Mouse (Mus musculus) liver, embryonic 14.5 days (tissue): ENCODE measurements at regions not wholly inside any gene's neighbourhood (a gene's known extent, or its start where the extent isn't known, plus 50 kb on each side); places are given as distances from the start of the nearest gene placed in this dataset.
A peak's percentile ranks its signal among the peaks of the same experiment; 100 is the strongest.

Source experiments
- ATAC-seq: fragments of 200-750 bp; cut with Nextera tagmentation; 2 replicates; pipeline ENCODE4 v1.8.0; 2017; ENCODE audit warnings: moderate number of reproducible peaks, mild to moderate bottlenecking, moderate library complexity; ENCODE audit not compliant: insufficient read depth
- DNase-seq, 3 experiments: peaks; one replicate each; pipeline ENCODE4 v3.0.0-alpha.2; 2012 to 2013; ENCODE audit warnings: low read depth in 3 of 3, low spot score in 3 of 3
- H3K27ac ChIP-seq: fragments of 300-500 bp; sonication (generic); 2 replicates; pipeline ENCODE4 v1.5.1; 2014; ENCODE audit warnings: moderate library complexity, mild to moderate bottlenecking, control low read depth, inconsistent platforms
- H3K27me3 ChIP-seq: fragments of 300-500 bp; sonication (generic); 2 replicates; pipeline ENCODE4 v1.6.1; 2014; ENCODE audit warnings: mild to moderate bottlenecking, low read length, moderate library complexity; ENCODE audit not compliant: control insufficient read depth, insufficient read depth
- H3K36me3 ChIP-seq: fragments of 300-500 bp; sonication (generic); replicated peaks from 2 replicates; pipeline ENCODE4 v1.6.1; 2014; ENCODE audit warnings: low read depth; ENCODE audit not compliant: control insufficient read depth, insufficient read depth
- H3K4me1 ChIP-seq, 2 experiments: fragments of 200-500 bp in 1 of 2; fragments of 300-500 bp in 1 of 2; sonication (generic) in 1 of 2; replicated peaks; 2 replicates each; pipeline ENCODE4 v1.6.1; 2012 to 2014; ENCODE audit warnings: antibody characterized with exemption in 1 of 2, inconsistent platforms in 1 of 2, low read length in 1 of 2; ENCODE audit not compliant: control insufficient read depth in 2 of 2, insufficient read depth in 2 of 2
- H3K4me2 ChIP-seq: fragments of 300-500 bp; sonication (generic); 2 replicates; pipeline ENCODE4 v1.6.1; 2014; ENCODE audit warnings: low read depth, mild to moderate bottlenecking, control low read depth, moderate library complexity
- H3K4me3 ChIP-seq, 2 experiments: fragments of 200-500 bp in 1 of 2; fragments of 300-500 bp in 1 of 2; sonication (generic) in 1 of 2; 2 replicates each; pipeline ENCODE4 v1.5.1; 2012 to 2014; ENCODE audit warnings: low read depth in 2 of 2, low read length in 2 of 2, mild to moderate bottlenecking in 2 of 2, control low read depth in 1 of 2, inconsistent platforms in 1 of 2, moderate library complexity in 1 of 2; ENCODE audit not compliant: insufficient read depth in 1 of 2
- H3K9ac ChIP-seq: fragments of 300-500 bp; sonication (generic); replicated peaks from 2 replicates; pipeline ENCODE4 v1.6.1; 2014; ENCODE audit warnings: mild to moderate bottlenecking, control low read depth, moderate library complexity
- H3K9me3 ChIP-seq: fragments of 300-500 bp; sonication (generic); 2 replicates; pipeline ENCODE4 v1.6.1; 2016; ENCODE audit warnings: low read length, mixed read lengths; ENCODE audit not compliant: control insufficient read depth
- CTCF ChIP-seq: IDR thresholded peaks from 2 replicates; pipeline ENCODE4 v1.5.1; 2016; ENCODE audit warnings: antibody characterized with exemption, low read depth, control low read depth
- EP300 ChIP-seq: IDR thresholded peaks from 2 replicates; pipeline ENCODE4 v1.6.1; 2016; ENCODE audit warnings: antibody characterized with exemption, low read depth
- WGBS: fragments of 180-500 bp; shearing (Covaris S2); extraction: QIAGEN DNeasy Blood & Tissue Kit; methylation state at CpG from one replicate; pipeline ENCODE4 v1.1.7; 2014; ENCODE audit not compliant: insufficient replicate concordance; 5-methylcytosine and 5-hydroxymethylcytosine counted together

- TF ChIP-seq CTCF (no peak), EP300 (no peak)
- 58% methylated on average over 12 of the region's 12 CpGs for WGBS
- Histone ChIP-seq H3K4me1 (no peaks in the 10 kb centered on the region), H3K9me3 (no peaks in the 10 kb centered on the region), H3K4me3 (no peak overlapping the region), H3K9ac (no peak overlapping the region), H3K27me3 (no peaks in the 10 kb centered on the region), H3K36me3 (no peaks in the 10 kb centered on the region), H3K4me2 (no peak overlapping the region), H3K27ac (no peak overlapping the region)
- no peak for DNase-seq
- ATAC-seq = no peak
These were observed 432.6 kb downstream of the Ptpru start for GRCm38 (mm10) chr4:131405376-131406017.

DNA sequence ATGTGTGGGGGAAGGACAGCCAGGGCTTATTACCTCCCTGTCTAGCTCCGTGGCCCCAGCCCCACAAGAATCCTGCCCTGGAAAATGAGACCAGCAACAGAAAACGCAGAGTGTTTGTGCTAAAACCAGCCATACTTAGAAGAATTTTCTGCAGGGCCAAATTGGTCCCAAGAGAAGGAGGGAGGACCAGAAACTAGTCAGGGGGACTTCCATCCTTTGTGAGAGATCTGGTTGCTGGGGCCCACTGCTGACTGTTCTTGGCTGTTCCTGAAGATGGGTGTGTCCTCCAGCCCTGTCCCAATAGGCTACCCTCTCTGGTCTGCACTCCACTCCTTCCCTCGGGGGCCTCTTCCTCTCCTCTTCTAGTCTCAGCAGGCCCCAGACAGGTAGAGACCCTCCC lies 430.6 kb downstream of the Ptpru start:
- Histone ChIP-seq H3K27ac (no peak overlapping the region), H3K9ac (no peak overlapping the region), H3K4me2 (no peak overlapping the region), H3K27me3 (no peaks in the 10 kb centered on the region), H3K4me3 (no peak overlapping the region), H3K9me3 (no peaks in the 10 kb centered on the region), H3K36me3 (no peaks in the 10 kb centered on the region), H3K4me1 (no peaks in the 10 kb centered on the region)
- DNase-seq = no peak
- no peak for ATAC-seq
- no peak for TF ChIP-seq EP300
- no peak for TF ChIP-seq CTCF
- 18% methylated on average over 3 of the region's 3 CpGs for WGBS

- H3K9ac ChIP-seq = no peak overlapping the region
- no peaks in the 10 kb centered on the region for H3K36me3 ChIP-seq
- H3K4me1 ChIP-seq = no peaks in the 10 kb centered on the region
- H3K9me3 ChIP-seq = no peaks in the 10 kb centered on the region
- H3K4me2 ChIP-seq = no peak overlapping the region
- WGBS = 70% methylated on average over 1 of the region's 1 CpGs
- no peak for TF ChIP-seq EP300
- TF ChIP-seq CTCF = no peak
- H3K4me3 ChIP-seq = no peak overlapping the region
- no peak overlapping the region for H3K27ac ChIP-seq
- DNase-seq (no peak), ATAC-seq (no peak)
- H3K27me3 ChIP-seq = no peaks in the 10 kb centered on the region
These were observed 429.4 kb downstream of the Ptpru start for GRCm38 (mm10) chr4:131408644-131409043.

DNA sequence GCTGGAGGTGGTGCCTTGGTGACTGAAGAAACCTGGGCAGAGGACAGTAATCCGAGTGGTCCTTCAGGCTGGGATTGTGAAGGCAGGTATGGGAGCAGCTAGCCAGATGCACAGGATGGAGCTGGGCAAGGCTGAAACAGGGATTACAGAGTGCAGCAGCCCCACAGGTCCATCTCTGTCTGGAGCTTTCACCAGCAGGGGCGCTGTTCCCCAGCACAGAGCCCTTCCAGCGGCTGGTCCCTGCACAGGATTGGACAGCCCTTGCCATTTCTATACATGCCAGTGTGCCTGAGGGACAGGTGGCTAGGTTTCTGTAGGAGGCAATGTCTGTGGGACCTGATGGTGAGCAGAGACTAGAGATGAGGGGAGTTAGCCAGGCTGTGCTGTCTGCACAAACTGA lies 428.3 kb downstream of the Ptpru start:
- Histone ChIP-seq H3K9me3 (no peaks in the 10 kb centered on the region), H3K36me3 (no peaks in the 10 kb centered on the region), H3K4me3 (no peak overlapping the region), H3K4me1 (no peaks in the 10 kb centered on the region), H3K27ac (no peak overlapping the region), H3K4me2 (no peak overlapping the region), H3K9ac (no peak overlapping the region), H3K27me3 (no peaks in the 10 kb centered on the region)
- no peak for DNase-seq
- TF ChIP-seq CTCF = peak; percentile 84
- TF ChIP-seq EP300 = no peak
- ATAC-seq = no peak
- WGBS = 28% methylated on average over 3 of the region's 3 CpGs

GRCm38 (mm10) chr4:131411936-131412335 lies 426.2 kb downstream of the Ptpru start:
- no peaks in the 10 kb centered on the region for H3K4me1 ChIP-seq
- no peak overlapping the region for H3K9ac ChIP-seq
- no peaks in the 10 kb centered on the region for H3K27me3 ChIP-seq
- WGBS = 47% methylated on average over 4 of the region's 4 CpGs
- DNase-seq = no peak
- no peak for ATAC-seq
- no peak for TF ChIP-seq CTCF
- TF ChIP-seq EP300 = no peak
- H3K9me3 ChIP-seq = no peaks in the 10 kb centered on the region
- H3K4me2 ChIP-seq = no peak overlapping the region
- no peaks in the 10 kb centered on the region for H3K36me3 ChIP-seq
- no peak overlapping the region for H3K4me3 ChIP-seq
- no peak overlapping the region for H3K27ac ChIP-seq
